Mouse (Mus musculus) MEL (cell line): Measurements from ENCODE around the gene Lnx1.

Experiments used
- CTCF ChIP-seq, 3 experiments: IDR thresholded peaks in 2 of 3; conservative IDR thresholded peaks in 1 of 3; 2 replicates each; pipeline ENCODE4 v1.5.1; 2011 to 2012; ENCODE audit warnings: low read length in 3 of 3, low read depth in 2 of 3, mild to moderate bottlenecking in 2 of 3, improper control_type of control experiment in 1 of 3, inconsistent platforms in 1 of 3, mixed read lengths in 1 of 3, moderate library complexity in 1 of 3; ENCODE audit not compliant: control insufficient read depth in 1 of 3, insufficient read depth in 1 of 3, poor library complexity in 1 of 3, severe bottlenecking in 1 of 3
- MAZ ChIP-seq: IDR thresholded peaks from 2 replicates; pipeline ENCODE4 v1.6.1; 2012; ENCODE audit warnings: low read depth, mild to moderate bottlenecking, inconsistent platforms, low read length, improper control_type of control experiment
- ZKSCAN1 ChIP-seq: IDR thresholded peaks from 2 replicates; pipeline ENCODE4 v1.6.1; 2012; ENCODE audit warnings: low read depth, mild to moderate bottlenecking, inconsistent platforms, low read length, improper control_type of control experiment, moderate library complexity

GRCm38 (mm10) chr5:74656410-74656809 lies 46.3 kb downstream of the Lnx1 start:
- no peak for TF ChIP-seq MAZ
- no peak for TF ChIP-seq ZKSCAN1
- TF ChIP-seq CTCF (IDR thresholded peaks at IDR 0.05 in 2 of 3, conservative IDR thresholded peaks at IDR 0.05 in 1 of 3; ENCODE audit: control insufficient read depth in 1 of 3, insufficient read depth in 1 of 3, low read depth in 2 of 3, low read length in 3 of 3, poor library complexity in 1 of 3, severe bottlenecking in 1 of 3), result no peak
